8 mouse cellular contexts compared by ENCODE assay signal in genomic region chr17:14693048-14693993, GRCm38 (mm10). TPM values are rescaled to one million over a fixed set of nuclear protein-coding genes. Genes with fewer than 3 reads are reported as not detected.
DNase-seq lines count a peak whose midpoint lies in the region; ATAC-seq lines count a peak whose summit lies in the region.

No protein-coding gene starts in this region.

- WGBS in heart, embryonic 14.5 days, result 13% methylated on average over 9 of the region's 9 CpGs
- WGBS in midbrain, embryonic 11.5 days, result 2% methylated on average over 9 of the region's 9 CpGs

- peak overlapping the region; percentile 66 for H3K4me2 ChIP-seq in heart, embryonic 14.5 days (ENCODE audit: low read length)
- H3K4me2 ChIP-seq in midbrain, embryonic 11.5 days, result peak overlapping the region; percentile 32

- H3K36me3 ChIP-seq in heart, embryonic 14.5 days (ENCODE audit: control insufficient read depth, insufficient read depth, low read length), result peaks cover 13% of the 10 kb centered on the region
- no peaks in the 10 kb centered on the region for H3K36me3 ChIP-seq in midbrain, embryonic 11.5 days (ENCODE audit: control insufficient read depth, insufficient read depth, low read length)

- no peaks in the 10 kb centered on the region for H3K27me3 ChIP-seq in heart, embryonic 14.5 days (ENCODE audit: control insufficient read depth, insufficient read depth, low read length)
- H3K27me3 ChIP-seq in midbrain, embryonic 11.5 days (ENCODE audit: control insufficient read depth, insufficient read depth, low read length), result no peaks in the 10 kb centered on the region

- no peak for ATAC-seq in heart, embryonic 14.5 days (ENCODE audit: insufficient number of reproducible peaks, insufficient read depth, low FRiP score, low read depth)
- peak; percentile 76 for ATAC-seq in midbrain, embryonic 11.5 days (ENCODE audit: low FRiP score)

- peaks cover 5% of the 10 kb centered on the region in 2 experiments for H3K4me1 ChIP-seq in heart, embryonic 14.5 days (ENCODE audit: control insufficient read depth in 2 of 2, insufficient read depth in 2 of 2, low read length in 2 of 2)
- peaks cover 10% of the 10 kb centered on the region; the same call in 1 of the 2 replicates for H3K4me1 ChIP-seq in midbrain, embryonic 11.5 days (ENCODE audit: control insufficient read depth, insufficient read depth, low read length)

- H3K27ac ChIP-seq in heart, embryonic 14.5 days (replicated peaks in 1 of 2; ENCODE audit: control insufficient read depth in 1 of 2, insufficient read depth in 1 of 2, low read depth in 2 of 2, low read length in 2 of 2), result peak overlapping the region in 1 of 2 experiments; percentile 34; a peak in 2 of 4 replicates
- H3K27ac ChIP-seq in midbrain, embryonic 11.5 days (ENCODE audit: low read depth, low read length), result no peak overlapping the region

- peak overlapping the region; percentile 60 for H3K9ac ChIP-seq in heart, embryonic 14.5 days (ENCODE audit: low read length)
- H3K9ac ChIP-seq in midbrain, embryonic 11.5 days (ENCODE audit: low read length), result peak overlapping the region; percentile 22

- intact Hi-C loops in heart, postnatal 36 days (cut with DNase I), result no loop called here
- intact Hi-C loops in gastrocnemius, postnatal 14 days (cut with DNase I; ENCODE audit: low total_unique reads), result no loop called here

- H3K9me3 ChIP-seq in heart, embryonic 14.5 days (ENCODE audit: control insufficient read depth, low read length), result no peaks in the 10 kb centered on the region
- H3K9me3 ChIP-seq in midbrain, embryonic 11.5 days (ENCODE audit: control insufficient read depth, low read length), result no peaks in the 10 kb centered on the region

- peak overlapping the region; percentile 37 to 38 for H3K4me3 ChIP-seq in heart, embryonic 14.5 days (ENCODE audit: control insufficient read depth in 1 of 2, insufficient read depth in 1 of 2, low read depth in 1 of 2, low read length in 2 of 2)
- H3K4me3 ChIP-seq in midbrain, embryonic 11.5 days (ENCODE audit: low read depth, low read length), result peak overlapping the region; percentile 14

- no peak for DNase-seq in heart, postnatal 36 days
- peak; percentile 94 for DNase-seq in R1 (ENCODE audit: low read depth, low spot score)
- peak; percentile 29 for DNase-seq in heart, postnatal 4 days
- DNase-seq in midbrain, embryonic 11.5 days (ENCODE audit: low spot score, missing footprints), result peak; percentile 86
- no peak for DNase-seq in gastrocnemius, postnatal 14 days
- DNase-seq in adrenal gland, postnatal 25 days, result no peak
- DNase-seq in kidney, postnatal 4 days, result no peak

RNA-seq across cellular contexts. Expression of gene Thbs2, which starts 0.7 kb away (rescaled TPM):
- polyA plus RNA-seq in heart, embryonic 14.5 days (2014; fragmentation: Nextera tagmentation; extraction: Ambion mirVana), result 36.9 and 37.9 TPM in 2 replicates
- 10 to 100 TPM; 17.1 to 17.4 TPM for total RNA-seq in heart, postnatal 36 days (2021)
- total RNA-seq in heart, postnatal 4 days (2021), result 10 to 100 TPM; 66.5 to 74.1 TPM
- polyA plus RNA-seq in midbrain, embryonic 11.5 days (2014; fragmentation: Nextera tagmentation; extraction: Ambion mirVana), result 9.0 and 11.9 TPM in 2 replicates
- total RNA-seq in gastrocnemius, postnatal 14 days (2021), result 10 to 100 TPM; 33.7 to 41.8 TPM
- 1.9 and 2.2 TPM in 2 replicates for total RNA-seq in adrenal gland, postnatal 25 days (2021)

Comparison
In these comparisons a context has a peak if more than half of its experiments do, and no peak if none do; other contexts are left out.
1. DNase-seq: peak in R1 (single experiment), heart, postnatal 4 days (single experiment) and midbrain, embryonic 11.5 days (single experiment); none in heart, postnatal 36 days (0 of 2), gastrocnemius, postnatal 14 days (single experiment), adrenal gland, postnatal 25 days (single experiment) and kidney, postnatal 4 days (0 of 2).